Mouse (Mus musculus) spleen, adult 12 weeks (tissue): ENCODE data around the gene Smim13.

Source experiments
- DNase-seq: peaks from one replicate; pipeline ENCODE4 v3.0.0; 2022; ENCODE audit warnings: low spot score

Smim13 gene

DNA sequence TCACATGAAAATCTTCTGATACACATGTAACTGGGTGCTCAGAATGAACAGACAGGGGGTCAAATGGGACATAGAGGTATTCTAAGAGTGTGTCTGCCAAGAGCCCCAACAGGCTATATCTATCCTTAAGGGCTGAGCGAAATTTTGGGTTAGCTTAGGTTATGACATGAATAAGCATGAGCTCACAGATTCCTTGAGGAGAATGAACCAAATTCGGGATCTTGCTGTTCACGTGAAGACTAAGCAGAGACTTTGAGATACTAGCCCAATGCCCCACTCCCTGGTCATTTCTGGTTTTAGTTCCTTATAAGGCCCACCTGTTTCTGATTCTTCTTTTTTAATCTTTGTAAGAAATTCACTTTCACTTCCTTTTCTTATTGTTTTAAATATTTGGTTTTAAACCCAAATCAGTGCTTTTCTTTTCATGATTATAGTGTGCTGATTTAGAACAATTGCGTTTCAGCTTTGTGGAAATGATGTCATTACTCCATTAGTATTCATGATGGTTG lies 41.9 kb downstream of the Smim13 start:
- no peak for DNase-seq

DNA sequence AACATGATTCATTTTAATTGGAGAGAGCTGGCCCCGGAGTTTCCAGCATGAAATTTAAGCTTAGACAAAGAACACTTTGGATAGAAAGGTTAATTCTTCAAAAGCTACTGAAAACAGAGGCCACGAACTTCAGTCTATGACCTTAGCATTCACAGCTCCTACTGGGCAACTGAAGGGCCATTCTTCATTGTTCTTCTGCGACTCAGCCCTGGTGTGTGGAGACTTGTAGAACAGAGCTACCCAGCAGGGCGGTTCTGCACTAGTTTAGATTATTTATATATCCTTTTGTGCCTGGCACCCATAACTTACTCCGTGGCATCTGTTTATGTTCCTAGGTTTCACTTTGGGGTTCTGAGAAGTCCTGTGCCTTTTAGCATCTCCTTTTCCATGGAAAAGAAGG lies 44.0 kb downstream of the Smim13 start:
- DNase-seq: no peak

DNA sequence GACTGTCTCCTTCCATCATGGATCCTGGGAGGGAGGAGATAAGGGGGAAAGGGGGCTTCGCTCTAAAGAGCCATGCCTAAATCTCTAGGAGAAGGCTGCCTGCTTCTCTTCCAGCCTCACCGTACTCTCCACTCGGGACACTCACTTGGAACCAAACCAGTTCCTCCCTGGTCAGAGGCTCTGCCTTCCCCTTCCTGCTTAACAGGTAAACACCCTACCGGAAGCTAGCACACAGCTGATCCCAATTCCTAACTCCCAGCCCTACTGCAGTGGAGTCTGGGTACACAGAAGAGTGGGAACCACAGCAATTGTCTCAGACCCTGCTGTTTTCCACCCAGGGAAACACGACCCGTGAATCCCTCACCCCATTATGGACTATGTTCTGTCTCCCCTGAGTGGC lies 46.2 kb downstream of the Smim13 start:
- no peak for DNase-seq

DNA sequence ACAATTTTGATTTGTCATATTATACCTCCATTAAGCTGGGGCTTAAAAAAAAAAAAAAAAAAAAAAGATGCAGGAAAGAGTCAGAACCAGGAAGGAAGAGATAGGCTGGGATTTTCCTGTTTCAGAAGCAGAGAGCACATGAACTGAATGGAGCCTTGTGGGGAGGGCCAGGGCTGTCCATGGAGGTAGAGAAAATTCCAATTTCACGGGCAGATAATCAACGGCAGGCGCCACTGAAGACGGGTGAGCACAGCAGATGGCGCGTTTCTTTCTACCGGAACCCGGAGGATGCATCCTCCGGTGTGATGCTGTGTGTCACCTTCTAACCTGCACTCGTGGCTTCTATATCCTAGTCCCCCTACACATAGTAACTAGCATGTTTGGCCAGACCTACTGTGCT lies 46.8 kb downstream of the Smim13 start:
- DNase-seq: no peak

DNA sequence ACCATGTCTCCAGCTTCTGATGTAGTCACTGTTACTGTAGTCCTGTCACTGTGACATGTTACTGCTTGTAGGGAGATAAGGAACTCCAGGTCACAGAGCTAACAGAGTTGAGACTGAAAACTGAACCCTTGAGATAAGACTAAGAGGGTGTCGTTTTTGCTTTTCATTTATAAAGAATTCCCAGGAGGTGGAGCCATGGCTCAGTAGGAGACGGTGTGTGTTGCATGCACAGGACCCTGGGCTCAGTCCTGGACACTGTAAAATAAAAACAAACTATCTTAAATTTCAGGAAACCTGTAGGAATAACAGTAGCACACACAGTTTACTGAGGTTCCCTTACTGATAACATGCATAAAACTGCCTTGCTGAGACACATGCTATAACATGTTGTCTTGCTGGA lies 48.9 kb downstream of the Smim13 start:
- DNase-seq: no peak

DNA sequence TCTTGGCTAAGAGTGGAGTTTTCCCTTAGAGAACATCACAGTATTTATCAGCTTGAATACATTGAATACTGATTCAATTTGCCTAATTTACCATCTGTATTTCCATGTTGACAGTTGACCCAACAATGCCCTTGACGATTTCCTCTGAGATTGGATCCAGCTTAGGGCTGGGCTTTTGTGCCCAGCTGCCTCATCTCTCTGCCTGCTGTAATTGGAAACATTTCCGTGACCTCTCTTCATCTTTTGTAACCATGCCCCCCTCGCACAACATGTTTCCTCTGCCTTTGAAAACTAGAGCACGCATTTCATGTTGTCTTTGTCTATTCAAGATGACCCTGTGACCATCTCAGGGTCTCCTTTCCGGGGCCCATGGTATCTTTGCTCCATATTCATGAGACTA lies 49.4 kb downstream of the Smim13 start:
- DNase-seq: no peak

DNA sequence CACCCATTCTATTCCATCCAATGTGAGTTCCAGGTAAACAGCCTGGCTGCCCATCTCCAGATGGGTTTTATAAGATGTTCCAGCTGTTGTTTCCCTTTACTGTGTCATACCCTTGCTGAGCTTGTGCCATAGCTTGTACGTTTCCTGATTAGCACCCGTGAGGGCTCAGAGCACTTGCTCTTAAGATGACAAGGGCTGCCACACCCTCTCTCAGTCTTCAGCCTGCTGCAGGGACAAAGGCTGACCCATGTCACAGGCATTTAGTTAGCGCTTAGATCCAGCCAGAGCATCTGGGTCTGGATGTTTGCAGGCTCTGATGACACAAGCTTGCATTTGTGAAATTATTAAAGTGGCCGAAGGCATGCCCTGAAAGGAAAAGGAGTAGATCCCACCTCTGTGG lies 50.4 kb downstream of the Smim13 start:
- DNase-seq: no peak

DNA sequence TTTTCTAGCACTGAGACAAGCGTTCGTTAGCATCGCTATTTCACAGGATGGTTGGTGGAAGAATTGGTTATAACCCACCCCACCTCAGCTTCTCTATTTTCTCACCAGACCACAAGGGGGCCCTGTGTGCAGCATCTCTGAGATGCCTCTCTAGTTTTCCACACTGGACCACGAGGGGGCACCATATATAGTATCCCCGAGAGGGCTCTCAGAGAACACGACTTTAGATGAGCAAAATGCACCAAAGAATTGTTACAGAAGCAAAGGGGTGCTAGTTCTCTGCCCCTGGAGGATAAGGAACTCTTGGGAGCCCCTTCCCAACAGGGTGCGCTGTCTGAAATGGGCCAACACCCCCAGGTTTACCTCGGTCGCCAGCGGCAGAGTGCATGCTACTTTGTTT lies 53.1 kb downstream of the Smim13 start:
- DNase-seq: peak; percentile 55

DNA sequence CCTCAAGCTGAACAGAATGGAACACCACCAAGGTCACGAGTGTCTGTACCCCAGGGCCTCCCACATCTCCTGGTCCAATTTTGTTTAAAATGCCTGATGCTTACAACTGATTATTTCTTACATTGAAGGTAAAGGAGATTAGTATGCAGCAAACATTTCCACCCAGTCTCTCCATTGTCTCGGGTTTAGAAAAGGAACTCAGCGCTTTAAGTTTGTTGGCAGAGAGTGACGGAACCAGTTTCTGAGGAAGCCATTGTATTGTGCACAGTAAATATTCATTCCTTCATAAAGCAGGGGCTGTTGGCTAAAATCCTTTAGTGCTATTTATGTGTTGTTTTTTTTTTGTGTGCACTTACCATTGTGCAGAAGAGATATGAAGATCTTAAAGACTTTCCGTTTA lies 71.1 kb downstream of the Smim13 start:
- no peak for DNase-seq

DNA sequence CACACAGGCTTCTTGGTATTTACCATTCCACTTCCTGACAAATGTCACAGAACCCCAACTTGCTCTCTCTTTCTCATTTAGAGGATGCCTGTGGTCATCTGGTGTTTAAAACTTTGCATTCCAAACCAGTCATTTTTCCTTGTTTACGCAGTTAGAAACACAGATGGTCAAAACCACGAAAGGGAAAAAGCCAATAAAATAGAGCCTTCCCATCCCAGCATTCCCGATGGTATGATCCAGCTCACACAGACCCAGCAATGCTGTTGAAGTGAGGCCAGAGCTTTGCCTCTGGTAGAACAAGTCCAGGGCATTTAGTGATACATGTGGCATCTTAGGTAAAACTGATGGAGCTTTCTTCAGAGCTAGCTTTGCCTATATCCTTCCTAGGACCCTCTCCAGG lies 71.8 kb downstream of the Smim13 start:
- no peak for DNase-seq

DNA sequence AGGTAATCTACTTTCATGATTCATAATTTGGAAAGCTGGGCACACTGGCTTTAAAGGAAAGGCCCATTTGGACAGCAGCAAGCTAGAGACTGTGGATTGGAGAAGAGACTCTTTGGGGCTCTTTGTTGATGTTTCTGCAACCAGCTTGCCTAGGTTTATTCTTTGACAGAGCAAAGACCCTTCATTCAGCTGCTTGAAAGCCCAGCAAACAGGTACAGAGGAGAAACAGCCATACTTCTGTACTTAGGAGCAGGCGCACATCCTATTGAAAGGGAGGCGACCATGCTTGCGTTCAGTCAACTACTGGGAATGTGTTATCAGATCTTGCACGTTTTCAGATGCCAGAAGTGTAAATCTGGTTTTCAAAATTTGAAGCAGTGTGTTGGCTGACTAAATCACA lies 75.0 kb downstream of the Smim13 start:
- no peak for DNase-seq

DNA sequence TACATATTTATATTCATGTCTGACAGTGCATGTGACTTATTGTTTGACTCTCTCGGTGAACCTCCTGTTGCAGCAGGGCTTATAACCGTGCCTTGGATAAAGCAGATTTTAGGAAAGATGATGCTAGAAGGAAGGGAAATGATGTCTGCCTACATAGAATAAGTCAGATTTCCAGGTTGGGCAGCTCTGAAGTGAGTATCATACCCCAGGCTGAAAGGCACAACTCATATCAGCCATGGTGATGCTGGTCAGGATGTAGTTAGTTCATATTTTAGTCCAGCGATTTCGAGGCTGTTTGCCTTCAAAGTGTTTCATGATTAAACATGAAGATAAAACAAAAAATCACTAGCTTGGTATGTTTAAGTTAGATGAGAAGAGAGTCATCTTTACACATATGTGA lies 75.7 kb downstream of the Smim13 start:
- DNase-seq: no peak

DNA sequence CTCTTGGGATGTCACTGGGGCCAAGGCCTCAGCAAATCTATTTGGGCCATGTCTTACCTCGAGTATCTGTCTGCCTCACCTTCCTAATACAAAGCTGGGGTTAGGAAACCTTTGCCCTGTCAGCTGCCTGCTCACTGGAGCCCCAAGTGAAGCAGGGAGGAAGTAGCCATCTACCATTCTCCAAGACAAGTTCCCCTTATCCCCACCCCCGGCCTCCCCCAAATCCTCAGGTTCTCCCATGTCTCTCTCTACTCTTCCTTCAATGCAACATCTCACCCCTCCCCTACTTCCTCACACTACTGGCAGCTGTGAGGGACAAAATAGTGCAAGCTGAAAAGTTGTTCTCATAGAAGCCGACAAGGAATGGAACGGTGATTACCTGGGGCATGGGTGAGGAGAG lies 76.5 kb downstream of the Smim13 start:
- no peak for DNase-seq
